Mouse (Mus musculus) brain, embryonic 18.5 days (tissue): ENCODE data around the gene Sarm1.

Experiments
- DNase-seq: peaks from one replicate; pipeline ENCODE4 v3.0.0-alpha.2; 2012; ENCODE audit warnings: low read depth, low spot score

Gene Sarm1

DNA sequence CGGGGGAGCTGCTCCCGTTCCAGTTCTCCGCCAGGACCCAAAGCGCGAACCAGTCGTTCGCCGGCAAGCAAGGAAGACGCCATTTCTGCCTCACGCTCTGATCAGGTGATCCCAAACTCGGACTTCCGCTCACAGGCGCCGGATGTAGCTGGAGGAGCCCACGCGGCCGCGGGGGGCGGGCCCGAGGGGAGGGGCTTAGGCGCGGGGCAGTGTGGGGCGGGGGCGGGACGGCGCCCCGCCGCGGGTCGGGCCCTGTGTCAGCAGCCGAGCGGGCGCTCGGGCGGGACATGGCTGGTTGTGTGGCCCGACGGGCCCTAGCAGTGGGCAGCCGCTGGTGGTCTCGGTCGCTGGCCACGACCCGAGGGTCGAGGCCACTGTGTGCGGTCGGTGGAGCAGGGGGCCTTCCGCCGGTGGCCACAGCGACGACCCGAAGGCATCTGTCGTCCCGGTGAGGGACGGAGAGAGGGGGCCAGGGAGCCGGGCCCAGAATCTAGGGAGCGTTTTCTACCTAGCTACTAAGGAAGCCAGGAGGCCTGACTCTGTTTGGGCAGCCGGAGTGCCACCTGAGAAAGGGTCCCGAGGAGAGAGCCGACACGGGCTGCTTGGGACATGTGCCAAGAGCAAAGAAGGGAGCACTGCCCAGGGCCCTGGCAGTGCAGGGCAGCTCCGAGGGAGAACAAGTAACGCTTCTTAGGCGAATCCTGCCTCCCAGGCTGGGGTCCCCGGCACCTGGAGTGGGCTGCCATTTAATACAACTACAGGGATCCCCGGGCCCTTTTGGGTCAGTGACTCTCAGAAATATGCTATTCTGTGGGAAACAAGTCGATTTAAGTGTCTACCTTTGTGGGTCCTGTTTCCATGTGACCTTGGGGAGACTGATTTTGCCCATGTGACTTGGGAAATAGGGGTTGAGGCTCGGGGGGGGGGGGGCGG, 14.7 kb upstream of the Sarm1 start, which contains the start of the genes Tmem199 and Poldip2:
TSS of gene Tmem199 (minus strand) at position 148 of the 933 bp plus-strand sequence.
TSS of gene Poldip2 (plus strand) at position 169 of the 933 bp plus-strand sequence.
- peak; percentile 86 for DNase-seq

DNA sequence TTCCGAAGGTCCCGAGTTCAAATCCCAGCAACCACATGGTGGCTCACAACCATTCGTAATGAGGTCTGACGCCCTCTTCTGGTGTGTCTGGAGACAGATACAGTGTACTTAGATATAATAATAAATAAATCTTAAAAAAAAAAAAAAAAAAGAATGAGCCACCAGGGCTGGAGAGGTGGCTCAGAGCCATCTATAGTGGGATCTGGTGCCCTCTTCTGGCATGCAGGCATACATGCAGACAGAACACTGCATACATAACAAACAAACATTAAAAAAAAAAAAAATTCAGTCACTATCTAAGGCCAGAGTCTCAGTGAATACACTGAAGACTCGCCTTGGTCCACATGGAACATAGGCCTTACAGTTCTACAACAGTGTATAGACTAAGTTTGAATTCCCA, 11.6 kb upstream of the Sarm1 start:
- DNase-seq: no peak

DNA sequence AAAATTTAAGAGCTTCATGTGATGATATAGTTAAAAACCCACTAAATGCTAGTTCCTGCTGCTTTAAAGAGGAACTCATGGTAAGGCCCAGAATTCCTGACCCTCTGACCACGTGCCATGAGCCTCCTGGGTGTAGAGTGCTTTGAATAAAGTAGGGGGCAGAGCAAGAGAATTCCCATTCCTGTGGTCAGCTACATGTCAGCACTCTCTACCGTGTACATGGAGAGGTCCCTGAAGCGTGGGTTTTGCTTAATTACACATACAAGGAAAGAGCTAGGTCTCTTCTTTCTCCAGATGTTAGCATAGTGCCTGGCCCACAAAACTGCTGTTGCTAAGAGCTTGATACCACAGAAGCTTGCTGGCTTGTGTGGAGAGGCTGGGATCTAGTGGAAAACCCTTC, 7.9 kb upstream of the Sarm1 start:
- no peak for DNase-seq

DNA sequence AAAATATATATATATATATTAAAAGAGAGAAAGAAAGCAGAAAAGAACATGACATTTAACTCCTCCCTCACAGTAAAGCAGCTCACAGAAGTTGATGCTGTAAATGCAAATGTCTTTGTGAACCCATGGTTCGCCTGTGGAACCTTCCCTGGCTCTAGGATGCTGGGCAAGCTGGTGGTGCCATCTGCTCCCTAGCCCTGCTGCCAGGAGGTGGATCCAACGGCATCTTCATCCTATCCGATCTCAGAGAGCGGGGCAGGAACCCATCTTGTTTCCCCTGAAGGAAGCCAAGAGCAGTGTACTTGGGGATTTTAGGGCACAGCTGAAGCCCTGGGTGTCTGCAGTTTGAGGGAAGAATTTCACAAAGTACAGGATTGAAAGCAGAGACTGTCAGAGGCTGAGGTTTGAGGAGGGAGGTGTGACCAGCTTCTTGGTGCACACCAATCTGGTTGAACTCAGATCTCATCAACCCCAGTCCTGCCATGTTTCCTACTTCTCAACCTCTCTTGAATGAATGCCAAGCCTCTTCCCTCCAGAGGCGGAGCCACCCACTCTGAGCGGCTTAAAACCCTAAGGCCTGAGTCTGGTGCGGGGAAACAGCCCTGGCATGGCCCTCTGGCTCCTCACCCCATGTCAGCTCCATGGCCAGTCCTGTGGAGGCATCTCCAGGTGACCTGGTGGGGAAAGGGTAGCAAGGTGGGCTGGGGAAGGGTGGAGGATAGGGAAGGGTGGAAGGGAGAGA, 5.5 kb upstream of the Sarm1 start, which contains the start of gene Sebox:
TSS of gene Sebox (plus strand) at position 539 of the 742 bp plus-strand sequence.
- DNase-seq: no peak

DNA sequence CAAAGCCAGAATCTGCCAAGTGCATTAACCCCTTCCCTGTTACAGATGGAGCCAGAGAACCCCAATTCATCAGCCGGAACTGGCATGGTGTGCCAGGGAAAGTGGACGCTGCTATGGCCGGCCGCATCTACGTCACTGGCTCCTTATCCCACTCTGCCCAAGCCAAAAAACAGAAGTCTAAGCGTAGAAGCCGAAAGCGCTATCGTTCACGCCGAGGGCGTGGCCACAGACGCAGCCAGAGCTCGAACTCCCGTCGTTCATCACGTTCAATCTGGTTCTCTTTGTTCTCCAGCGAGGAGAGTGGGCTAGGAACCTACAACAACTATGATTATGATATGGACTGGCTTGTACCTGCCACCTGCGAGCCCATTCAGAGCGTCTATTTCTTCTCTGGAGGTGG, 4.0 kb upstream of the Sarm1 start:
- DNase-seq: no peak

DNA sequence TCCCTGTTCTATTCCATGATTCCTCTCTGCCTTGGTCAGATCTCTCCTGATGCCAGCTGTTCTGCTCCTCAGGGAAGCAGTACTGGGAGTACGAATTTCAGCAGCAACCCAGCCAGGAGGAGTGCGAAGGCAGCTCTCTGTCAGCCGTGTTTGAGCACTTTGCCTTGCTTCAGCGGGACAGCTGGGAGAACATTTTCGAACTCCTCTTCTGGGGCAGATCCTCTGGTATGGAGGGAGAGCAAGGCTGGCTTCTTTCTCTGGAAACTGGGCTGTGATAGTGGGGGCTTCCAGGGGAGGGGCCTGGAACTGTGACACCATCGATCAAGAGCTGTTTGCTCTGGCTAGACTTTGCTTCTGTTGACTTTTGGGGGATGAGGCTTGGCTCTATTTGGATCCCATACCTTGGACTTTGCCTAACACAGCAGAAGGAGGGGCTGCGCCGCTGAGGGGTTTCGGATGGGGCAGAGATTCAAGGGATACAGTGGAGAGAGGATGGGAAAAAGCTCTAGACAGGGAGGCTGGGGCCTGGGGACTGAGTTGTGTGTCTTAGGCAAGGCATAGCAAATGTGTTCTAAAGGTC, 3.2 kb upstream of the Sarm1 start:
- DNase-seq: no peak

DNA sequence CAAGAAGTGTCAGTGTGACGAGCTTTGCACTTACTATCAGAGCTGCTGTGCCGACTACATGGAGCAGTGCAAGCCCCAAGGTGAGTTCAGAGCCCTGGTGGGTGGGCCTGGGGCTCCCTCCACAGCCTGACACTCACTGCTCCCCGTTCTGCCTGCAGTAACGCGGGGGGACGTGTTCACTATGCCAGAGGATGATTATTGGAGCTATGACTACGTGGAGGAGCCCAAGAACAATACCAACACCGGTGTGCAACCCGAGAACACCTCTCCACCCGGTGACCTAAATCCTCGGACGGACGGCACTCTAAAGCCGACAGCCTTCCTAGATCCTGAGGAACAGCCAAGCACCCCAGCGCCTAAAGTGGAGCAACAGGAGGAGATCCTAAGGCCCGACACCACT, 2.0 kb upstream of the Sarm1 start:
- no peak for DNase-seq

DNA sequence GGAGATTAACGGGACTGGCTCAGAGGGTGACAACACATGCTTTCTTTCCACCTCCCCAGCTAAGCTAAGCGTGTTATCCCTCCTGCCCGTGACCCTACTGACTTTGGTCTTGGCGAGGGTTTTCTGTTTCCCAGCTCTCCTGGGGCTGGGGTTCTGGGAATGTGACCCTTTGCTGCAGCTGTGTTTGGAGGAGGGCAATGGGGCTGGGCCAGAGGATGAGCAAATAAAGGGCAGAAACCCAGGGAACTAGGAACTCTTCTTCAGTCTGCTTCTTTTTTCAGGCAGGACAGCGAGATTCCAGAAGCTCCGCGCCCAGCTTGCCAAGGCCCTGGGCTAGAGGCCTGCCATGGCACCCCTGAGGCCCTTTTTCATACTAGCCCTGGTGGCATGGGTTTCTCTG, 1.4 kb upstream of the Sarm1 start, which contains the start of gene Vtn:
TSS of gene Vtn (plus strand) at position 88 of the 400 bp plus-strand sequence.
- DNase-seq: no peak

DNA sequence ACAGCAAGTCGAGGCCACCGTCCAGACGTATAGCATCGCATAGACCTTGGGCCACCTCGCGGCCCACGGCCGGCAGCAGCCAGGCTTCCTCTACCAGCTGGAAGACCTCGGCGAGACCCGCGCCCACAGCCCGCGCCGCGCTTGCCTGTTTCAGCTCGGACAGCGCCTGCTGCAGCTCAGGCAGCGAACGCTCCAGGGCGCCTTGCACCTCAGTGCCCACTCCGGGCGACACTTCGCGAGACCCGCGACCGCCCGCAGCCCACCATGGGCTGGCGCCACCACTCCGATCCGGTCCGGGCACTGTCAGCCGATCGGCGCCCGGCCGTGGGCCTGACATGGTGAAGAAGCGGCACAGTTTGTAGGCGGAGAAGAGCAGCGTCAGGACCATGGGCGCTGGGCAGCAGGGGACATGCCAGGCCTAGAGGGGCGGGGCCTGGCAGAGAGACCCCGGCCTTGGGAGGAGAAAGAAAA, 448 bp downstream of the Sarm1 start:
- no peak for DNase-seq

DNA sequence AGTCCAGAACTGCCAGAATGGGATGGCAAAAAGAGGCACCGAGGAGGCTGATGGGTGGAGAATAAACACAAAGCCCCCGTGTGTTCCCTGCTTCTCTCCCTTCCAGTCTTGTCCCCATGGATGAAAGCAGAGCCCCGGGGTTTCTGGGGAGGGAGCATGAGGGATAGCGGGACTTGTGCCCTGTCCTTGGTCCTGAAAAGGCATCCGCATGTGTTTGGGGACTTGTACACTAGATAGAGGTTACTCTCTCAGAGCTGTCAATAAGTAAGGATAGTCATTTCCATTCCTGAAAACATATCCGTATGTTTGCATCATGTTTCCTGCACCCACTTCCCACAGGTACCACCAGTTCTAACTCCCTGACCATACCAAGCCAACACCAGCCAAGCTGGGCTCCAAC, 1.6 kb downstream of the Sarm1 start:
- no peak for DNase-seq

DNA sequence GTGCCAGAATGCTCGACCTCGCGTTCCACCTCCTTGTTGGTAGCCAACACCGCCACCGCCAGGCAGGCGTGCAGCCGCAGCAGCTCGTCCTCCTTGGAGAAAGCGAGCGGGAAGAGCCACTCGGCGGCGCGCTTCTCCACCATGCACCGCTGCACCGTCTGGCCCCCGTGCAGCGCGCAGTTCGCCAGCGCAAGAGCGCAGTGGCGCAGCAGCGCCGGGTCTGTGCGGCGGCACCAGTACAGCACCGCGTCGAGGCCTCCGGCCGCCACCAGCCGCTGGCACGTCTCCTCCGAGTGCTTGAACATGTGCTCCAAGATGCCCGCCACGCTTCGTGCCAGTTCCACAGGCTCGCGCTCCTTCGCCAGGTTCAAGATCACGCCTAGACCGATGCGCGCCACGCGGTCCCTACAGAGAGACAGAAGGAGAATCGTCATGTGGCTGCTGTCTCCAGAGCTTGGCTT, 6.7 kb downstream of the Sarm1 start:
- no peak for DNase-seq

DNA sequence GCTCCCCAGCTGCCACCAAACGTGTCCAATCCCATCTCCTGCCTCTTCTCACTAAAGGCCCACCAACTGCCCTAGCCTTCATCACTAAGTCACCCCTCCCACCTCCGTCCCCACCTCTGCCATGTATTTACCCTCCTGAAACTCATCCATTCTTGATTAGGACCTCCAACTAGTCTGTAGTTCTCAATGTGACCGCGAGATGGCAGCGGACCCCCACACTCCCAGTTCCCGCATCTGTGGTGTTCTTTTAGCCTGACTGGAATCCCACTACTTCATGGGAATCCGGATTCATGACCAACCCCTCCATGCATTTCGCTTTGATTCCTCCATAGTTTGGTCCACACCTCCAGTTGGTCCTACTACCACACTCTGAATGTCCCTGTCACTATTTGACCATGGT, 9.4 kb downstream of the Sarm1 start:
- no peak for DNase-seq

DNA sequence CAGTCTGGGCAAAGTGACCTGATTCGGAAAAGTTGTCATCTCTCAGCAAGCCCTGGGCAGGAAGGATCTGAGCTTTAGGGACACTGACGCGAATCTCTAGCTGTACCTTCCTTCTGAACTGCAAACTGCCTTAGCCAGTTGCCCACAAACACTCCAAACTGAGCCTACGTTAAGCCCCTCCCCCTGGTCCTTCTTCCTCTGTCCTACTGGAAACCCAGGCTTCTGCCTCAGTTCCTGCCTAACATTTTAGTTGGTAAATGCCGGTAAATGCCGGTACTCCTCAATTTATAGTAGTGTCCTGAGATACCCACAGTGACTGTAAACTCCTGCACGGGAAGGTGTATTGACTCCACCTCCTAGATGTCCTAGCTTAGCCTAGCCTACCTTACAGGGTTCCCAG, 13.9 kb downstream of the Sarm1 start:
- DNase-seq: no peak

DNA sequence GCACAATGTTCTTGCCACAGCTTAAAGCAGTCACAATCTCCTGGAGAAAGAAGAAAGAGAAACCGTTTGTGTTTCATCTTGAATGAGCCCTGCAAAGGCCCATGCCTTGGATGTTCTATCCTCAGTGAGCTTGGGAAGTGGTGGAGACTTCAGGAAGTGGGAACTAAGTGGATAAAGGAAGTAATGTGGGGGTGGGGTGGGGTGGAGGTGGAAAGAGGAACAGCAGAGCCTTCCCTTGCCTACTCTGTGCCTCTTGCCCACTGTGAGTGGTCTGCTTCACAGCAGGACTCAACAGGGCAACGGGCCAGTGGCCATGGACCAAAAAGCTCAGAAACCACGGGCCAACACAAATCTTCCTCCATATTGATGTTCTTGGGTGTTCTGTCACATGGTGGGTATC, 22.3 kb downstream of the Sarm1 start:
- no peak for DNase-seq

DNA sequence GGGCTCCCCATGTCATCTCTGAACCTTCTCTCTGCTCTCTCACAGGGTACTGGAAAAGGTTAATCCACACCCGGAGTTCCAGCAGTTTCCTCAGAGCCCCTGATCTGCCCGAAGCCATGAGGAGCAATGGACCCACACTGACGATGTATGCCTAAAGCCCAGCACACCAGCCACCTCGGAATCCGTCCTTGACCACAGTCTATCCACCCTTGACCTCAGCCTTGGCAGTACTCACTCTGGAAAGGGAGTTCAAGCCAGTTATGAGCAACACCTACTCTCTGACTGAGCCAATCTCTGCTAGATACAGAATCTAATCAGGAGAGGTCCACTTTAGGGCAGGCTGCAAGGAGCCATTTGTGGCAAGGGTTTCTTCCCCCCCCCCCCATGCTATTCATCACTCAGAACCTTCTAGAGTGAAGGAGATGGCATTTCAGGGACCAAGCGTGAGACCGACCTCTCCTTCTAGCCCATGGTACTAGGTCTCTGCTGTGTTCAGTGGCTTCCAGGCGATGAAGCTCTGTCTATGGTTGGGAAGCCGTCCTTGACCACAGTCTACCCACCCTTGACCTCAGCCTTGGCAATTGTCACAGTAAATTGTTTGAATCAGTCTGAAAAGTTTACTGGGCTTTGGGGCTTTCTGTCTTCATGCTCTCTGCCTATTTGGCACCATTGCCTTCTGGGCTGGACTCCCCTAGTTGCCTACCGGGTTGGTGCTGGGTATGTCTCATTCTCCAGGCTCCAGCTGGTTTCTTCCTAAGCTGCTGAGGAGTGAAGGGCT, 26.0 kb downstream of the Sarm1 start:
- DNase-seq: no peak

DNA sequence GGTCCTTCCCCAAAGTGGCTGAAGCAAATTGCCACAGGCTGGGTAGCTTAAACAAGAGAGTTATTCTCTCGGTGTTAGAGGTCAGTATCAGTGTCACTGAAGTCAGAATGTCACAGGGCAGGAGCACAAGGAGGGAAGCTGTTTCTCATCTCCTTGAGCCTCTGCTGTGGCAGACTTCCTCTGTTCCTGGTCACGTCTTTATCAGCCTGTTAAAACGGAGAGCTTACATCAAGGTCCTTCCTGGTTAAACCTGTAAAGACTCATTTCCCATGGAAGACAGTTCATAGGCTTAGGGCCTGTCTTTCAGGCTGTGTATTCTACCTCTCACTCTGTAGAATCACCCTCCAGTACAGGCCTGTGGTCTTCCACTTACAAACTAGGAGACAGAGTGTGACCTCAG, 29.6 kb downstream of the Sarm1 start:
- no peak for DNase-seq

DNA sequence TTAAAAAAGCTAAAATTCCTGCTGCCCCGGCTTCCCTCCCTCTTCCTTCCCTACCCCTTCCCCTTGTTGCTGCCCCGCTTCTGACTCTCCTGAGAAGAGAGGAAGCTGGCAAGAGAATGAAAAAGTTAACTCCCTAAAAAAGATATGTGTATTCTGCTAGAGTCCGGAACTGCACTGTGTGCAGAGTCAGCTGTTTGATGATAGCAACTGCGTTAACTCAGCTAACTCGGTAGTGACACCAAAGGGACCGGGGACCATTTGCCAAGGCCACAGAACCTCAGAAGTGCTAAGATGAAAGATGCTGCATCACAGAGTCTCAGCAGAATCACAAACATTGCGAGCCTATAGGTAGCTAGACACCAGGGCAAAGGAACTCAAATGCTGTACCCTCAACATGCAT, 30.0 kb downstream of the Sarm1 start:
- no peak for DNase-seq

DNA sequence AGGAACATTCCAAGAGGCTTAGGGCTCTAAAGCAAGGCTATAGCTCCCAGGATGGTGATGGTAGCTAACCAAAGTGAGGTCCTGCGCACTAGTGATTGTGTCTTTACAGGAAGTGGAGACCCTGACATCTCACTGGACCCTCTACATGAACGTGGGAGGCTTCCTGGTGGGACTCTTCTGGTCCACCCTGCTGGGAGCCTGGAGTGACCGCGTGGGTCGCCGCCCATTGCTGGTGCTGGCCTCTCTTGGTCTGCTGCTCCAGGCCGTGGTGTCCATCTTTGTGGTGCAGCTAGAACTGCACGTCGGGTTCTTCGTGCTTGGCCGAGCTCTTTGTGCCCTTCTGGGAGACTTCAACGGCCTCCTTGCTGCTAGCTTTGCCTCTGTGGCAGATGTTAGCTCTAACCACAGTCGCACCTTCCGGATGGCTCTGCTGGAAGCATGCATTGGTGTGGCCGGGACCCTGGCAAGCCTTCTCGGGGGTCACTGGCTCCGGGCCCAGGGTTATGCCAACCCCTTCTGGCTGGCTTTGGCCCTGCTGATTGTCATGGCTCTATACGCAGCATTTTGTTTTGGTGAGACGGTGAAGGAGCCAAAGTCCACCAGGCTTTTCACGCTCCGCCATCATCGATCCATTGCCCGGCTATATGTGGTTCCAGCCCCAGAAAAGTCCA, 31.2 kb downstream of the Sarm1 start:
- DNase-seq: no peak

DNA sequence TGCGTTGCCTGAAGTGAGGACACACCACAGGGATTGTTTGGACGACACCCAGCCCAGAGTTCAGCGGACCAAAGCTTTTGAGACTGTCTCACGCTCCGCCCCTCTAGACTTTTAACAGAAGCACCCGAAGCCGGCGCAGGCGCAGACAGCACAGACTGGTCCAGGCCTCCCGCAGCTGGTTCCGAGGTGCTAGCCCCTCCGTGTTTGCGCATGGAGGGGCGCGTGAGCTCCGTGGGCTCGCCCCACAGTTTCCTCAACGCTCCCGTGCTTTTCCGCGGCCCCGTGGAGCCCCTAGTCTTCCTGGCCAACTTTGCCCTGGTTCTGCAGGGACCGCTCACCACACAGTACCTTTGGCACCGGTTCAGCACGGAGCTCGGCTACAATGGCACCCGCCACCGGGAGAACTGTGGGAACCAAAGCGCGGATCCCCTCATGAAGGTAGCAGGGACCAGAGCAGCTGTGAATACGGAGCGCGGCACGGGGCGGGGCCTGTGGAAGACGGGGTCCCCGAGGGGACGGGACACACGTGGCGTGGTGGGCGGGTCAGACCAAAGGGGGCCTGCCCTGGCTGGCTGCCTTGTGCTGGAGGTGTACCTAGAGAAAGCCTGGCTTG, 31.9 kb downstream of the Sarm1 start, which contains the start of gene Slc46a1:
TSS of gene Slc46a1 (plus strand) at position 130 of the 613 bp plus-strand sequence.
- DNase-seq: peak; percentile 40

DNA sequence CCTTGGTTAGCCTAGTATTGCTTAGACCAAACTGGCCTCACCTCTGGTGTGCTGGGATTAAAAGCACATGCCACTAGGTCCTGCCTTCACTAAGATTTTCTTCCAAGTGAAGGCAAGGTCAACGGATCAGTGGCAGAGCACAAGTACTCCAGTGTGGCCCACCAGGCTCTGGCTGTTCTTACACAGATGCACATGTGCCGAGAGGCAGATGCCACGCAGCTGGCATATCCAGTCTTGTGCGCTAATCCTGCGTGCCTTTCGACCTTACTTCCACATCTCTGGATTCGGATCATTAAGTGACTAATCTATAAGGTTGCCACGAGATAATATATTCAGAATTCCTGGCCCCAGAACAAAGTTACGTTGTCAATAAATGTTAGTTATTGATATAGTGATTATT, 32.4 kb downstream of the Sarm1 start:
- no peak for DNase-seq
